Mouse (Mus musculus) heart, embryonic 15.5 days (tissue): ENCODE data around the gene Sun2. TPM values are rescaled to one million over a fixed set of nuclear protein-coding genes. Genes with fewer than 3 reads are reported as not detected.

Source experiments
- ATAC-seq: fragments of 200-750 bp; cut with Nextera tagmentation; replicated peaks from 2 replicates; pipeline ENCODE4 v1.8.0; 2017; ENCODE audit warnings: low read depth, moderate TSS enrichment; ENCODE audit not compliant: insufficient number of reproducible peaks, insufficient read depth, low FRiP score
- H3K27ac ChIP-seq: fragments of 300-500 bp; sonication (generic); 2 replicates; pipeline ENCODE4 v1.5.1; 2015; ENCODE audit warnings: mild to moderate bottlenecking, inconsistent platforms
- H3K27me3 ChIP-seq: fragments of 300-500 bp; sonication (generic); 2 replicates; pipeline ENCODE4 v1.6.1; 2015; ENCODE audit warnings: inconsistent platforms
- H3K36me3 ChIP-seq: fragments of 300-500 bp; sonication (generic); 2 replicates; pipeline ENCODE4 v1.6.1; 2015; ENCODE audit warnings: mild to moderate bottlenecking, inconsistent platforms
- H3K4me1 ChIP-seq: fragments of 300-500 bp; sonication (generic); replicated peaks from 2 replicates; pipeline ENCODE4 v1.6.1; 2015; ENCODE audit warnings: inconsistent platforms
- H3K4me2 ChIP-seq: fragments of 300-500 bp; sonication (generic); 2 replicates; pipeline ENCODE4 v1.6.1; 2015; ENCODE audit warnings: inconsistent platforms, mild to moderate bottlenecking, moderate library complexity
- H3K4me3 ChIP-seq: fragments of 300-500 bp; sonication (generic); 2 replicates; pipeline ENCODE4 v1.5.1; 2015; ENCODE audit warnings: mild to moderate bottlenecking, inconsistent platforms
- H3K9ac ChIP-seq: fragments of 300-500 bp; sonication (generic); 2 replicates; pipeline ENCODE4 v1.6.1; 2015; ENCODE audit warnings: mild to moderate bottlenecking, inconsistent platforms
- H3K9me3 ChIP-seq: fragments of 300-500 bp; sonication (generic); replicated peaks from 2 replicates; pipeline ENCODE4 v1.6.1; 2016; ENCODE audit warnings: inconsistent platforms
- WGBS: fragments of 180-500 bp; shearing (Covaris S2); methylation state at CpG from one replicate; pipeline ENCODE4 v1.1.7; 2015; ENCODE audit warnings: mixed read lengths; 5-methylcytosine and 5-hydroxymethylcytosine counted together
- polyA plus RNA-seq: library from polyadenylated mRNA; unstranded; fragments of >200 nt; fragmentation: Nextera tagmentation; extraction: Ambion mirVana; gene quantifications from 2 replicates; pipeline ENCODE4 v1.2.1, GENCODE M21; 2015

Sun2 gene
- polyA plus RNA-seq, 1 experiment from 2014 or later, result 4.7 TPM

- no peak for ATAC-seq
- H3K4me2 ChIP-seq, result peak overlapping the region; percentile 73
- H3K9me3 ChIP-seq, result no peaks in the 10 kb centered on the region
- H3K27me3 ChIP-seq, result no peaks in the 10 kb centered on the region
- peaks cover 63% of the 10 kb centered on the region for H3K4me1 ChIP-seq
- H3K27ac ChIP-seq, result peak overlapping the region; percentile 68
- H3K9ac ChIP-seq, result peak overlapping the region; percentile 91
- no peaks in the 10 kb centered on the region for H3K36me3 ChIP-seq
- WGBS, result 39% methylated on average over 19 of the region's 19 CpGs
- H3K4me3 ChIP-seq, result peak overlapping the region; percentile 83
Measured at GRCm38 (mm10) chr15:79683707-79684465, 58.5 kb downstream of the Sun2 start.

GRCm38 (mm10) chr15:79683146-79683545 lies 59.2 kb downstream of the Sun2 start:
- H3K27ac ChIP-seq, result peak overlapping the region; percentile 68
- 51% methylated on average over 6 of the region's 6 CpGs for WGBS

GRCm38 (mm10) chr15:79681973-79682372 lies 60.4 kb downstream of the Sun2 start:
- H3K36me3 ChIP-seq, result no peaks in the 10 kb centered on the region
- peaks cover 58% of the 10 kb centered on the region for H3K4me1 ChIP-seq
- H3K4me2 ChIP-seq, result peak overlapping the region; percentile 73
- peak overlapping the region; percentile 21; the same call in 1 of the 2 replicates for H3K4me3 ChIP-seq
- no peaks in the 10 kb centered on the region for H3K9me3 ChIP-seq
- no peak overlapping the region for H3K9ac ChIP-seq
- 74% methylated on average over 4 of the region's 4 CpGs for WGBS
- peak overlapping the region; percentile 68 for H3K27ac ChIP-seq
- 0 out of 2 replicates have a peak, but pooled peaks have one; percentile 50 for ATAC-seq
- no peaks in the 10 kb centered on the region for H3K27me3 ChIP-seq

More at GRCm38 (mm10) chr15:79683146-79683545, 59.2 kb downstream of the Sun2 start:
- Histone ChIP-seq H3K4me1 (peaks cover 58% of the 10 kb centered on the region), H3K4me2 (peak overlapping the region; percentile 73), H3K27me3 (no peaks in the 10 kb centered on the region), H3K36me3 (no peaks in the 10 kb centered on the region), H3K9me3 (no peaks in the 10 kb centered on the region), H3K4me3 (peak overlapping the region; percentile 21), H3K9ac (peak overlapping the region; percentile 36)
- no peak for ATAC-seq

GRCm38 (mm10) chr15:79677936-79678335 lies 64.4 kb downstream of the Sun2 start:
- H3K4me1 ChIP-seq, result peaks cover 22% of the 10 kb centered on the region
- no peaks in the 10 kb centered on the region for H3K9me3 ChIP-seq
- ATAC-seq, result no peak
- no peak overlapping the region for H3K27ac ChIP-seq
- 86% methylated on average over 2 of the region's 2 CpGs for WGBS
- peaks cover 33% of the 10 kb centered on the region for H3K36me3 ChIP-seq
- no peak overlapping the region for H3K4me2 ChIP-seq
- no peak overlapping the region for H3K9ac ChIP-seq
- H3K27me3 ChIP-seq, result no peaks in the 10 kb centered on the region
- no peak overlapping the region for H3K4me3 ChIP-seq

Other genes with a start within 250 kb of the Sun2 start
- gene Kcnj4, start 237.3 kb downstream of the Sun2 start, polyA plus RNA-seq, result 0.20 and 0.34 TPM in 2 replicates
- 62.9 and 83.1 TPM in 2 replicates for gene Kdelr3, start 226.1 kb downstream of the Sun2 start, polyA plus RNA-seq
- 28.5 and 34.2 TPM in 2 replicates for gene Ddx17, start 195.8 kb downstream of the Sun2 start, polyA plus RNA-seq
- 1.3 and 1.5 TPM in 2 replicates for gene Dmc1, start 137.4 kb downstream of the Sun2 start, polyA plus RNA-seq
- 0.39 and 0.81 TPM in 2 replicates for gene Fam227a, start 83.6 kb downstream of the Sun2 start, polyA plus RNA-seq
- gene Cby1, start 83.3 kb downstream of the Sun2 start, polyA plus RNA-seq, result 51.0 and 52.5 TPM in 2 replicates
- 218 and 234 TPM in 2 replicates for gene Tomm22, start 71.7 kb downstream of the Sun2 start, polyA plus RNA-seq
- 20.6 and 24.5 TPM in 2 replicates for gene Josd1, start 54.6 kb downstream of the Sun2 start, polyA plus RNA-seq
- 23.7 and 30.0 TPM in 2 replicates for gene Gtpbp1, start 51.7 kb downstream of the Sun2 start, polyA plus RNA-seq
- gene Dnal4, start 35.3 kb upstream of the Sun2 start, polyA plus RNA-seq, result 37.2 and 46.0 TPM in 2 replicates
- 1.8 and 3.6 TPM in 2 replicates for gene Nptxr, start 62.2 kb upstream of the Sun2 start, polyA plus RNA-seq
- gene Npcd, start 91.7 kb upstream of the Sun2 start, polyA plus RNA-seq, result 0.27 TPM in 1 of 2 replicates, not detected in the other
- gene Cbx6, start 92.2 kb upstream of the Sun2 start, polyA plus RNA-seq, result 52.1 and 65.7 TPM in 2 replicates
- 13.8 and 36.7 TPM in 2 replicates for gene Apobec3, start 149.1 kb upstream of the Sun2 start, polyA plus RNA-seq
- gene Cbx7, start 228.6 kb upstream of the Sun2 start, polyA plus RNA-seq, result 0.63 and 1.9 TPM in 2 replicates